Mouse (Mus musculus) B cell, adult 67 days (primary cell): ENCODE results near the gene Rexo5. TPM values are rescaled to one million over a fixed set of nuclear protein-coding genes. Genes with fewer than 3 reads are reported as not detected.

ENCODE experiments used
- total RNA-seq, 2 experiments: library from RNA; stranded (reverse); gene quantifications; 4 replicates each; pipeline ENCODE4 v1.2.4; 2023

Gene Rexo5
- 1 to 10 TPM; 8.8 to 9.8 TPM for total RNA-seq

DNA sequence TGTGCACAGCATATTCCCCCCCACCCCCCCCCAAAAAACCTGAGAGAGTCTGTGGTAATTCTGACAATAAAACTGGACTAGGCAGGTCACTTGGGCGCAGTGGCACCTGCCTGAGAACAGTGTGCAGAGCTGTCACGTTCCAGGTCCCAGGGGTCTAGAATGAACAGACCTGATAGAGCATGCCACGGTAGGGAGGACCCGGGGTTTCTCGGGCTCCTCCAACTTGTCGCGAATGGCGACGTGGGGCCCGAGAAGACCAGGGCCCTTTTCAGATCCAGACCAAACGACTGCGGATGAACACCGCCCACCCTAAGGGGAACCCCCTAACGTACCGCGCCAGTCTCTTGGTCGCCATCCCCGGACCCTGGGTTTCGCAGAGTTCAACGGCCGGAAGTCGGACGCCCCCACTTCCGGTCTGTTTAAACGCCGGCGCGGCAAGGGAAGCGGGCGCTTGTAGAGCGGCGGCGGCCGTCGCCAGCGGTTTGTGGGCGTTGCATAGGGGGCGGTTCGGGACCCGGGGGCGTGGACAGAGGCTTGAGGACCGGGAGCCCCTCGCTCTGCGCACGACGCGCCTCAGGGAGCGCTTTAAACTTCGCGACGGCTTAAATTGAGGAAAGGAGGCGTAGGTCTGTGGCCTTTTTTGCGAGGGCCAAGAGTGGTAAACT lies at the start of gene Rexo5, which contains the start of gene Eri2:
Rexo5 (plus strand) TSS at position 421 of the 665 bp plus-strand sequence.
Eri2 (minus strand) TSS at position 473 of the 665 bp plus-strand sequence.

DNA sequence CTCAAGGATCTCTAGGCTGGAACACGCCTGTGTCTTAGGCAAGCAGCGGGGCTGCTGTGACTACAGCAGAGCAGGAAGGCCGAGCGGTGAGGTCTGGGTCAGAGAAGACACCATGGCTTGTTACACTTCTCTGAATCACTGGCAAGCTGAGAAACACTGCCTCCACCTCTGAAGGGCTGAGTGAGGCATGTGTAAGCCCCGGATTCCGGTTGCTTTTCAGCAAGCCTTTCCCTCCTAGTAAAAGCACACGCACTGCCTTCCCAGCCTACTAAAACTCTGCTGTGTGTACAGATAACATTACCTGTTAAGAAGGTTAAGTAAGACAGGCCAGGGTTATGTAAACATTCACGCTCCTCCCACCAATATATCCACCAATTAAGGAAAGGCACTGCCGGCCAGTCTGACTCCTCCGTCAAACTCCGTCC lies 33.3 kb upstream of the Rexo5 start, which contains the start of gene Acsm3:
Acsm3 (plus strand) TSS at position 397 of the 425 bp plus-strand sequence.

DNA sequence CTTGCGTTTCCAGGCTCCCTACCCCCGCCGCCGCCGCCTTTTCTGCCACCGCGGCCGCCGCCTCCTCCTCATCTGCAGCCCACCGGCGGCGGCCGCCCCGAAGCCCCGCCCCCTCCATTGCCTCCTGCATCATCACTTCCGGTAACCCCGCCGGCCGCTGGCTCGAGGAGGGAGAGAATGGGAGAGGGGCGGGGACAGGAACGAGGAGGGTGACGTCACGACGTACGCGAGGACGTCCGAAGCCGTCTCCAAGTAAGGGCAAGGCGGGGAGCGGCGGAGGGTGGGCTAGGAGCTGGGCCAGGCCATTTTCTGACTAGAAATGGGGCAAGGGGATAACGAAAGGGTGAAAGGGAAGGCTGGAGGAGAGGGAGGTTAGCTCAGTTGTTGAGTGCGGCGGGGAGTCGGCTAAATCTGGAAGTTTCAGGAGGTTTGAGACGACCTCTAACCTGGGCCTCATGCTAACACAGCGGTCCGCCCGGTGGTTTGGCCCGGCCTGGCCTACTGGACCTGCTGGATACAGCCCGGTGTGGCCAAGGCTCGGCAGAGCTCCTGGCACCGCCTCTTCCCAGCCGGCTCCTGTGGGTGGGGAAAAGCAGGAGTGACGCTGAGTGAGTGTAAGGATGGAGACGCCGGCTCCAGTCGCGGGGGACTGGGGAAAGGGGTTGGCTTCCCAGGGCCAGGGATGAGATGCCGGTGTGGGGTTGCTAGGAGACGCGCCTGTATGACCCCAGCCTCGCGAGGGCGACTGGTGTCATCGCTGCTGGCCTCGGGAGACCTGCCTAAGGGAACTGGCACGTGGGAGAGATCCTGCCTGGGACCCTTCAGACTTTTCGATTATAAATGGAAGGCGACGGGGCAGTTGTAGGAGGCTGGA lies 102.1 kb downstream of the Rexo5 start, which contains the start of the genes Lyrm1 and Dcun1d3:
Lyrm1 (plus strand) TSS at position 223 of the 874 bp plus-strand sequence.
Dcun1d3 (minus strand) TSS at position 660 of the 874 bp plus-strand sequence.

Other genes with a start within 250 kb of the Rexo5 start
- not detected for gene Acsm2, start 239.7 kb upstream of the Rexo5 start, total RNA-seq
- not detected for gene Acsm1, start 187.0 kb upstream of the Rexo5 start, total RNA-seq
- not detected for gene Acsm4, start 104.0 kb upstream of the Rexo5 start, total RNA-seq
- 10 to 100 TPM; 69.8 to 84.5 TPM for gene Thumpd1, start 73.2 kb upstream of the Rexo5 start, total RNA-seq
- gene Acsm3, start 33.1 kb upstream of the Rexo5 start, total RNA-seq, result not detected
- 1 to 10 TPM; 4.7 to 6.2 TPM for gene Eri2, start 52 bp downstream of the Rexo5 start, total RNA-seq
- 1 to 10 TPM; 3.5 to 5.7 TPM for gene Lyrm1, start 101.9 kb downstream of the Rexo5 start, total RNA-seq
- gene Dcun1d3, start 102.3 kb downstream of the Rexo5 start, total RNA-seq, result 10 to 100 TPM; 14.8 to 16.5 TPM